Mouse (Mus musculus) forebrain, embryonic 11.5 days (tissue): ENCODE results near the gene Wwc2. TPM values are rescaled to one million over a fixed set of nuclear protein-coding genes. Genes with fewer than 3 reads are reported as not detected.

Experiments used
- ATAC-seq: fragments of 200-750 bp; cut with Nextera tagmentation; replicated peaks from 2 replicates; pipeline ENCODE4 v1.8.0; 2017; ENCODE audit warnings: moderate TSS enrichment; ENCODE audit not compliant: low FRiP score
- DNase-seq: peaks from one replicate; pipeline ENCODE4 v3.0.0-alpha.2; 2017; ENCODE audit warnings: low spot score
- H3K27ac ChIP-seq: fragments of 300-500 bp; sonication (generic); 2 replicates; pipeline ENCODE4 v1.5.1; 2014; ENCODE audit warnings: low read depth, low read length
- H3K27me3 ChIP-seq: fragments of 300-500 bp; sonication (generic); 2 replicates; pipeline ENCODE4 v1.6.1; 2014; ENCODE audit warnings: mild to moderate bottlenecking, low read length, mixed read lengths; ENCODE audit not compliant: control insufficient read depth, insufficient read depth
- H3K36me3 ChIP-seq: fragments of 300-500 bp; sonication (generic); 2 replicates; pipeline ENCODE4 v1.6.1; 2014; ENCODE audit warnings: mild to moderate bottlenecking, low read length, moderate library complexity, mixed read lengths; ENCODE audit not compliant: control insufficient read depth, insufficient read depth
- H3K4me1 ChIP-seq: fragments of 300-500 bp; sonication (generic); replicated peaks from 2 replicates; pipeline ENCODE4 v1.6.1; 2014; ENCODE audit warnings: low read length, mixed read lengths; ENCODE audit not compliant: control insufficient read depth, insufficient read depth
- H3K4me2 ChIP-seq: fragments of 300-500 bp; sonication (generic); 2 replicates; pipeline ENCODE4 v1.6.1; 2014; ENCODE audit warnings: low read depth, mild to moderate bottlenecking, low read length, moderate library complexity, mixed read lengths; ENCODE audit not compliant: severe bottlenecking
- H3K4me3 ChIP-seq: fragments of 300-500 bp; sonication (generic); 2 replicates; pipeline ENCODE4 v1.5.1; 2014; ENCODE audit warnings: low read depth, low read length
- H3K9ac ChIP-seq: fragments of 300-500 bp; sonication (generic); 2 replicates; pipeline ENCODE4 v1.6.1; 2014; ENCODE audit warnings: low read length
- H3K9me3 ChIP-seq: fragments of 300-500 bp; sonication (generic); 2 replicates; pipeline ENCODE4 v1.6.1; 2016; ENCODE audit warnings: low read length, mixed read lengths; ENCODE audit not compliant: control insufficient read depth
- WGBS: fragments of 180-500 bp; shearing (Covaris S2); extraction: QIAGEN DNeasy Blood & Tissue Kit; methylation state at CpG from one replicate; pipeline ENCODE4 v1.1.7; 2014; 5-methylcytosine and 5-hydroxymethylcytosine counted together
- polyA plus RNA-seq: library from polyadenylated mRNA; unstranded; fragments of >200 nt; fragmentation: Nextera tagmentation; extraction: Ambion mirVana; gene quantifications from 2 replicates; pipeline ENCODE4 v1.2.1, GENCODE M21; 2014

Gene Wwc2
- polyA plus RNA-seq, 1 experiment from 2014 or later = 9.4 TPM

- no peak overlapping the region for H3K27ac ChIP-seq
- peaks cover 3% of the 10 kb centered on the region; the same call in 1 of the 2 replicates for H3K4me1 ChIP-seq
- DNase-seq (no peak), ATAC-seq (no peak)
- no peak overlapping the region for H3K4me2 ChIP-seq
- 87% methylated on average over 7 of the region's 7 CpGs for WGBS
- no peaks in the 10 kb centered on the region for H3K36me3 ChIP-seq
- no peaks in the 10 kb centered on the region for H3K9me3 ChIP-seq
- H3K9ac ChIP-seq = no peak overlapping the region
- H3K27me3 ChIP-seq = no peaks in the 10 kb centered on the region
- no peak overlapping the region for H3K4me3 ChIP-seq
Measured at GRCm38 (mm10) chr8:47931371-47931770, 59.4 kb downstream of the Wwc2 start.

- Histone ChIP-seq H3K4me2 (no peak overlapping the region), H3K9me3 (no peaks in the 10 kb centered on the region), H3K4me3 (no peak overlapping the region), H3K27ac (no peak overlapping the region), H3K4me1 (peaks cover 3% of the 10 kb centered on the region; the same call in 1 of the 2 replicates), H3K36me3 (no peaks in the 10 kb centered on the region), H3K27me3 (no peaks in the 10 kb centered on the region), H3K9ac (no peak overlapping the region)
- ATAC-seq (no peak), DNase-seq (no peak)
- WGBS = 94% methylated on average over 12 of the region's 12 CpGs
Measured at GRCm38 (mm10) chr8:47929615-47930014, 61.1 kb downstream of the Wwc2 start.

- Histone ChIP-seq H3K27ac (no peak overlapping the region), H3K27me3 (no peaks in the 10 kb centered on the region), H3K4me1 (peaks cover under 1% of the 10 kb centered on the region; the same call in 1 of the 2 replicates), H3K9me3 (no peaks in the 10 kb centered on the region), H3K4me2 (no peak overlapping the region), H3K36me3 (no peaks in the 10 kb centered on the region), H3K4me3 (no peak overlapping the region), H3K9ac (no peak overlapping the region)
- DNase-seq (no peak), ATAC-seq (no peak)
- WGBS = 92% methylated on average over 12 of the region's 12 CpGs
Measured at GRCm38 (mm10) chr8:47928604-47929185, 62.0 kb downstream of the Wwc2 start.

GRCm38 (mm10) chr8:47924921-47925320, 65.8 kb downstream of the Wwc2 start:
- no peak for DNase-seq
- Histone ChIP-seq H3K4me2 (no peak overlapping the region), H3K27ac (no peak overlapping the region), H3K4me1 (no peaks in the 10 kb centered on the region), H3K27me3 (no peaks in the 10 kb centered on the region), H3K9me3 (no peaks in the 10 kb centered on the region), H3K9ac (no peak overlapping the region), H3K36me3 (no peaks in the 10 kb centered on the region), H3K4me3 (no peak overlapping the region)
- WGBS = 86% methylated on average over 6 of the region's 6 CpGs
- ATAC-seq = no peak

GRCm38 (mm10) chr8:47922816-47923215, 67.9 kb downstream of the Wwc2 start:
- H3K4me1 ChIP-seq = no peaks in the 10 kb centered on the region
- DNase-seq (no peak), ATAC-seq (no peak)
- no peak overlapping the region for H3K4me2 ChIP-seq
- H3K9ac ChIP-seq = no peak overlapping the region
- no peak overlapping the region for H3K4me3 ChIP-seq
- no peaks in the 10 kb centered on the region for H3K36me3 ChIP-seq
- H3K27me3 ChIP-seq = no peaks in the 10 kb centered on the region
- 88% methylated on average over 10 of the region's 10 CpGs for WGBS
- H3K27ac ChIP-seq = no peak overlapping the region
- H3K9me3 ChIP-seq = no peaks in the 10 kb centered on the region

- ATAC-seq = no peak
- H3K27me3 ChIP-seq = no peaks in the 10 kb centered on the region
- no peak overlapping the region for H3K4me3 ChIP-seq
- H3K4me2 ChIP-seq = no peak overlapping the region
- WGBS = 85% methylated on average over 4 of the region's 4 CpGs
- H3K27ac ChIP-seq = no peak overlapping the region
- no peaks in the 10 kb centered on the region for H3K36me3 ChIP-seq
- no peaks in the 10 kb centered on the region for H3K4me1 ChIP-seq
- no peak overlapping the region for H3K9ac ChIP-seq
- H3K9me3 ChIP-seq = no peaks in the 10 kb centered on the region
- DNase-seq = no peak
Measured at GRCm38 (mm10) chr8:47922011-47922410, 68.7 kb downstream of the Wwc2 start.

- Histone ChIP-seq H3K9me3 (no peaks in the 10 kb centered on the region), H3K9ac (no peak overlapping the region), H3K4me2 (no peak overlapping the region), H3K36me3 (no peaks in the 10 kb centered on the region), H3K27ac (no peak overlapping the region), H3K4me3 (no peak overlapping the region), H3K27me3 (no peaks in the 10 kb centered on the region), H3K4me1 (no peaks in the 10 kb centered on the region)
- no peak for ATAC-seq
- DNase-seq = no peak
- WGBS = 96% methylated on average over 6 of the region's 6 CpGs
Measured at GRCm38 (mm10) chr8:47920575-47921144, 70.1 kb downstream of the Wwc2 start.

- H3K9ac ChIP-seq = no peak overlapping the region
- H3K4me1 ChIP-seq = no peaks in the 10 kb centered on the region
- H3K27me3 ChIP-seq = no peaks in the 10 kb centered on the region
- DNase-seq (no peak), ATAC-seq (no peak)
- H3K4me2 ChIP-seq = no peak overlapping the region
- no peak overlapping the region for H3K4me3 ChIP-seq
- no peaks in the 10 kb centered on the region for H3K36me3 ChIP-seq
- H3K27ac ChIP-seq = no peak overlapping the region
- H3K9me3 ChIP-seq = no peaks in the 10 kb centered on the region
- 85% methylated on average over 19 of the region's 19 CpGs for WGBS
Measured at GRCm38 (mm10) chr8:47917060-47918035, 73.4 kb downstream of the Wwc2 start.
